Mouse (Mus musculus) liver, postnatal 0 days (tissue): ENCODE results near the gene Ifrd1. TPM values are rescaled to one million over a fixed set of nuclear protein-coding genes. Genes with fewer than 3 reads are reported as not detected.

ENCODE experiments used
- ATAC-seq: fragments of 200-750 bp; cut with Nextera tagmentation; 2 replicates; pipeline ENCODE4 v1.8.0; 2017; ENCODE audit warnings: mild to moderate bottlenecking, moderate library complexity
- DNase-seq: peaks from one replicate; pipeline ENCODE4 v3.0.0-alpha.2; 2016
- H3K27ac ChIP-seq: fragments of 300-500 bp; sonication (generic); 2 replicates; pipeline ENCODE4 v1.5.1; 2014; ENCODE audit warnings: antibody characterized with exemption, moderate library complexity, mild to moderate bottlenecking, low read depth
- H3K27me3 ChIP-seq: fragments of 300-500 bp; sonication (generic); 2 replicates; pipeline ENCODE4 v1.6.1; 2014; ENCODE audit warnings: low read length, control low read depth, mixed read lengths; ENCODE audit not compliant: insufficient read depth
- H3K36me3 ChIP-seq: fragments of 300-500 bp; sonication (generic); replicated peaks from 2 replicates; pipeline ENCODE4 v1.6.1; 2014; ENCODE audit warnings: mild to moderate bottlenecking, control low read depth, low read length, moderate library complexity, mixed read lengths; ENCODE audit not compliant: insufficient read depth
- H3K4me1 ChIP-seq: fragments of 300-500 bp; sonication (generic); 2 replicates; pipeline ENCODE4 v1.6.1; 2014; ENCODE audit warnings: antibody characterized with exemption, mild to moderate bottlenecking, control low read depth; ENCODE audit not compliant: insufficient read depth
- H3K4me2 ChIP-seq: fragments of 300-500 bp; sonication (generic); 2 replicates; pipeline ENCODE4 v1.6.1; 2014; ENCODE audit warnings: low read depth, mild to moderate bottlenecking, low read length, moderate library complexity, mixed read lengths
- H3K4me3 ChIP-seq: fragments of 300-500 bp; sonication (generic); 2 replicates; pipeline ENCODE4 v1.5.1; 2014; ENCODE audit warnings: low read depth, low read length
- H3K9ac ChIP-seq: fragments of 300-500 bp; sonication (generic); replicated peaks from 2 replicates; pipeline ENCODE4 v1.6.1; 2014; ENCODE audit warnings: mild to moderate bottlenecking, moderate library complexity
- H3K9me3 ChIP-seq: fragments of 300-500 bp; sonication (generic); 2 replicates; pipeline ENCODE4 v1.6.1; 2016; ENCODE audit warnings: mild to moderate bottlenecking, control low read depth, low read length, mixed read lengths
- CTCF ChIP-seq: sonication (generic); IDR thresholded peaks from 2 replicates; pipeline ENCODE4 v1.5.1; 2016; ENCODE audit warnings: antibody characterized with exemption, low read depth
- EP300 ChIP-seq: IDR thresholded peaks from 2 replicates; pipeline ENCODE4 v1.6.1; 2016; ENCODE audit warnings: antibody characterized with exemption, low read depth, mild to moderate bottlenecking
- WGBS: fragments of 180-500 bp; shearing (Covaris S2); extraction: QIAGEN DNeasy Blood & Tissue Kit; methylation state at CpG from one replicate; pipeline ENCODE4 v1.1.7; 2014; ENCODE audit not compliant: insufficient replicate concordance; 5-methylcytosine and 5-hydroxymethylcytosine counted together
- polyA plus RNA-seq: library from polyadenylated mRNA; unstranded; fragments of >200 nt; fragmentation: Nextera tagmentation; extraction: Ambion mirVana; gene quantifications from 2 replicates; pipeline ENCODE4 v1.2.1, GENCODE M21; 2015

The Ifrd1 gene
- polyA plus RNA-seq, 1 experiment from 2014 or later = 47.1 TPM

DNA sequence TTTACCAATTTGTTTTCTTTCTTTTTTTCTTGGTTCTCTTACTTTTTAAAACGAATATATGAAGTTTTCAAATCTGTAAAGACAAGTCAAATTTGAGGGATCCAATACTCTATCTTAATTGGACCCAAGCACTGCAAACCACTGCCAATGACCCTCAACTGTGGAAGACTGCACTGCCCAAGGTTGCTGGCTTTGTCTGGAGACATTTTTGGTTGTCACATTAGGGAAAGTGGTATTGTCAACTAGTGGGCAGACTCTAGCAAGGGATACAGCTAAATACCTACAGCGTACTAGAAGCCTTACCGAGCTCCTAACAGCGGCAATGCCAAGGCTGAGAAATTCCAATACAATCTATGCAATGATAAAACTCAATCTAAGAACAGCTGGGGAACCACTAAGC lies 40.4 kb downstream of the Ifrd1 start:
- TF ChIP-seq EP300 (no peak), CTCF (no peak)
- Histone ChIP-seq H3K27me3 (no peaks in the 10 kb centered on the region), H3K4me1 (no peaks in the 10 kb centered on the region), H3K9ac (no peak overlapping the region), H3K36me3 (peaks cover 80% of the 10 kb centered on the region), H3K27ac (no peak overlapping the region), H3K4me3 (no peak overlapping the region), H3K4me2 (no peak overlapping the region), H3K9me3 (no peaks in the 10 kb centered on the region)
- DNase-seq (no peak), ATAC-seq (no peak)
- 88% methylated on average over 4 of the region's 4 CpGs for WGBS

GRCm38 (mm10) chr12:40202161-40203035 lies 45.9 kb downstream of the Ifrd1 start:
- no peak for ATAC-seq

DNA sequence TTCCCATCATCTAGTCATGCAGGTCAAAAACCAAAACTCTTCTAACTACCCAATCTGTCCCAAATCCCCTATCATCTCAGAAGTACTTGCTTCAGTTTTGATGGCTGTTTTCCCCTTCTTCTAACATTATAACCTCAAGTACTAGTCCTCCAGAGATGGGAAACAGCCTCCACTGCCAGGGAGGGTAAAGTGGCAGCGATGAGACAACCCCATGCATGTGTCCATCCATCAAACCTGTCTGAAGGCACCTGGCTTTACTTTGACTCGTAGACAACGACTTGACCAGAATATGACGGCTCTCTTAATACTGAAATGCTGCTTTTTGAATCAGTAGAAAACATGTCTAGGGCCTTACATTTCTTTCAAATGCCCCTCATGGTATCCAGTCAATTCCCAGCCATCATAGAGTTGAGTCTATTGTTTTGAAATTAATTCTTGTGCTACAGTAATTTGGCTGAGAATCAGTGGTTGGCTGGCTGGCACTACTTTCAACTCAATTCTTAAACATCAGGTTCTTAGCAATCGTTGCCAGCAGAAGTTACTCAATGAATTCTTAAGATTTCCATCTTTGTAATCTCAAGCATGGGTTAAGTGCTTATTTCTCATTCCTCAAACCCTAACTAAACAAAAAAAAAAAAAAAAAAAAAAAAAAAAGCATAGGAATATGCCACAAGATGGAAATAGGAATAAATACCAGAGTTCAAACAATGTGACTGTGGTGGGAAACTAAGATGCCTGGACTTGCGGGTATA lies 47.6 kb downstream of the Ifrd1 start:
- ATAC-seq = no peak

More at GRCm38 (mm10) chr12:40202161-40203035, 45.9 kb downstream of the Ifrd1 start:
- H3K4me2 ChIP-seq = no peak overlapping the region
- H3K36me3 ChIP-seq = peaks cover 55% of the 10 kb centered on the region
- TF ChIP-seq CTCF = no peak
- TF ChIP-seq EP300 = no peak
- WGBS = 86% methylated on average over 7 of the region's 7 CpGs
- H3K27ac ChIP-seq = no peak overlapping the region
- no peaks in the 10 kb centered on the region for H3K9me3 ChIP-seq
- no peak for DNase-seq
- H3K9ac ChIP-seq = no peak overlapping the region
- no peaks in the 10 kb centered on the region for H3K27me3 ChIP-seq
- H3K4me1 ChIP-seq = no peaks in the 10 kb centered on the region
- H3K4me3 ChIP-seq = no peak overlapping the region

GRCm38 (mm10) chr12:40199795-40200402 lies 48.4 kb downstream of the Ifrd1 start:
- H3K36me3 ChIP-seq = peaks cover 32% of the 10 kb centered on the region
- H3K27me3 ChIP-seq = no peaks in the 10 kb centered on the region
- no peaks in the 10 kb centered on the region for H3K9me3 ChIP-seq
- DNase-seq = peak; percentile 59
- 46% methylated on average over 7 of the region's 7 CpGs for WGBS
- ATAC-seq = peak; percentile 60
- H3K4me1 ChIP-seq = no peaks in the 10 kb centered on the region
- no peak overlapping the region for H3K4me2 ChIP-seq
- TF ChIP-seq EP300 = no peak
- peak; percentile 84 for TF ChIP-seq CTCF
- H3K9ac ChIP-seq = no peak overlapping the region
- H3K4me3 ChIP-seq = no peak overlapping the region
- H3K27ac ChIP-seq = no peak overlapping the region

More for the DNA sequence above, 47.6 kb downstream of the Ifrd1 start:
- Histone ChIP-seq H3K27ac (no peak overlapping the region), H3K9me3 (no peaks in the 10 kb centered on the region), H3K4me2 (no peak overlapping the region), H3K4me1 (no peaks in the 10 kb centered on the region), H3K27me3 (no peaks in the 10 kb centered on the region), H3K36me3 (peaks cover 39% of the 10 kb centered on the region), H3K9ac (no peak overlapping the region), H3K4me3 (no peak overlapping the region)
- TF ChIP-seq CTCF (no peak), EP300 (no peak)
- WGBS = 83% methylated on average over 6 of the region's 6 CpGs
- DNase-seq = no peak

- Histone ChIP-seq H3K9me3 (no peaks in the 10 kb centered on the region), H3K27ac (no peak within 1 kb of the TSS), H3K36me3 (peaks cover 26% of the 10 kb centered on the region), H3K4me2 (peak within 1 kb of the TSS; percentile 22; the same call in 1 of the 2 replicates), H3K4me1 (no peaks in the 10 kb centered on the region), H3K4me3 (no peak within 1 kb of the TSS), H3K9ac (no peak within 1 kb of the TSS), H3K27me3 (no peaks in the 10 kb centered on the region)
- DNase-seq = no peak
- ATAC-seq = peak; percentile 49; the same call in 1 of the 2 replicates
- TF ChIP-seq CTCF (no peak), EP300 (no peak)
- WGBS = 72% methylated on average over 8 of the region's 8 CpGs
Measured at GRCm38 (mm10) chr12:40199302-40199701, 49.0 kb downstream of the Ifrd1 start, which contains the start of gene Lsmem1. Gene Lsmem1 (minus strand): TSS chr12:40199490.

DNA sequence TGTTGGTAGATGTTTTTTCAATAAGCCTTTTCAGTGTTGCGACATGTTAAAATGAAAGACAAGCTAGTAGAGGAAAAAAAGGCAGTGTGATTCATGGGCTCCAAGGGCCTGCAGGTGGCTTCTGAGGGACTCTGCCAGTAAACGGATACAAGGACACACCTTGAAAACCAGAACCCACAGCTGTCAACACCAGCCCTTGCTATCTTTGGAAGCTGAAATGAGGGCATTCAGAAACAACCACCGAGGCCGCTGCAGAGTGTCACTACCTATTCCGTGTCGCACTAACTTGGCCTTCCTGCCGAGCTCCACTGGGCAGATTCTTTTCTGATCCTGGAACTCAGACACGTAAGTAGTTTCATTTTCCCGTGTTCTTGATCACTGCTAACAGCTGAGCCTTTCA lies 49.9 kb downstream of the Ifrd1 start:
- Histone ChIP-seq H3K4me3 (no peak overlapping the region), H3K4me1 (no peaks in the 10 kb centered on the region), H3K36me3 (peaks cover 18% of the 10 kb centered on the region), H3K27ac (no peak overlapping the region), H3K27me3 (no peaks in the 10 kb centered on the region), H3K4me2 (no peak overlapping the region), H3K9me3 (no peaks in the 10 kb centered on the region), H3K9ac (no peak overlapping the region)
- 72% methylated on average over 9 of the region's 9 CpGs for WGBS
- no peak for DNase-seq
- TF ChIP-seq CTCF = no peak
- TF ChIP-seq EP300 = no peak
- no peak for ATAC-seq
